Mouse (Mus musculus): Measurements from ENCODE around the gene Zfp599.

- TF ChIP-seq CTCF (IDR thresholded peaks at IDR 0.05; ENCODE audit: control insufficient read depth, insufficient read depth, insufficient read length) (no peak), USF1 (IDR thresholded peaks at IDR 0.05; ENCODE audit: low read depth) (no peak), MAX (IDR thresholded peaks at IDR 0.05) (no peak), MYOG (IDR thresholded peaks at IDR 0.05; ENCODE audit: control insufficient read depth, extremely low read depth, insufficient read length) (no peak), CEBPB (IDR thresholded peaks at IDR 0.05; ENCODE audit: low read depth) (no peak)
These were observed 19.7 kb downstream of the Zfp599 start for GRCm38 (mm10) chr9:22240001-22240400.

All from C2C12 (cell line).